Mouse (Mus musculus) C2C12 (cell line): ENCODE measurements around the gene Drap1. TPM values are rescaled to one million over a fixed set of nuclear protein-coding genes. Genes with fewer than 3 reads are reported as not detected.

ENCODE experiments used
- H3K27me3 ChIP-seq: one replicate; pipeline ENCODE4 v1.6.1; 2011; ENCODE audit not compliant: control insufficient read depth, insufficient read depth, insufficient read length
- H3K36me3 ChIP-seq: one replicate; pipeline ENCODE4 v1.6.1; 2011; ENCODE audit not compliant: control insufficient read depth, insufficient read depth
- H3K4me3 ChIP-seq: one replicate; pipeline ENCODE4 v1.5.1; 2011; ENCODE audit warnings: mild to moderate bottlenecking, control low read depth; ENCODE audit not compliant: poor library complexity, insufficient read depth, severe bottlenecking
- H3K79me2 ChIP-seq: one replicate; pipeline ENCODE4 v1.6.1; 2011; ENCODE audit not compliant: control insufficient read depth, insufficient read depth
- H3K79me3 ChIP-seq: one replicate; pipeline ENCODE4 v1.6.1; 2011; ENCODE audit warnings: low read depth, control low read depth
- H3ac ChIP-seq: one replicate; pipeline ENCODE3; 2011; ENCODE audit warnings: low read depth; ENCODE audit not compliant: control insufficient read depth, insufficient read length
- CEBPB ChIP-seq: IDR thresholded peaks from one replicate; pipeline ENCODE4 v1.6.1; 2011; ENCODE audit warnings: low read depth, mild to moderate bottlenecking, control low read depth, moderate library complexity
- CTCF ChIP-seq: IDR thresholded peaks from one replicate; pipeline ENCODE4 v1.5.1; 2011; ENCODE audit not compliant: control insufficient read depth, insufficient read depth, insufficient read length
- FOSL1 ChIP-seq: IDR thresholded peaks from one replicate; pipeline ENCODE4 v1.8.0; 2011; ENCODE audit warnings: mild to moderate bottlenecking, low read length; ENCODE audit not compliant: poor library complexity, insufficient read depth, severe bottlenecking
- MAX ChIP-seq: IDR thresholded peaks from one replicate; pipeline ENCODE4 v1.6.1; 2011; ENCODE audit warnings: mild to moderate bottlenecking, control low read depth
- MYOD1 ChIP-seq: IDR thresholded peaks from one replicate; pipeline ENCODE4 v1.6.1; 2011; ENCODE audit warnings: low read depth; ENCODE audit not compliant: control insufficient read depth, insufficient read length
- MYOG ChIP-seq: IDR thresholded peaks from one replicate; pipeline ENCODE4 v1.6.1; 2011; ENCODE audit not compliant: control insufficient read depth, insufficient read length; ENCODE audit errors: extremely low read depth
- USF1 ChIP-seq: IDR thresholded peaks from one replicate; pipeline ENCODE4 v1.6.1; 2011; ENCODE audit warnings: low read depth, mild to moderate bottlenecking, control low read depth, moderate library complexity
- polyA plus RNA-seq: library from polyadenylated mRNA; unstranded; fragments of >200 nt; fragmentation: generic; extraction: Trizol; gene quantifications from one replicate; pipeline ENCODE4 v1.2.1, GENCODE M21; 2012; ENCODE audit warnings: missing spikeins

Drap1 gene
- polyA plus RNA-seq, 1 experiment, result 428 TPM

DNA sequence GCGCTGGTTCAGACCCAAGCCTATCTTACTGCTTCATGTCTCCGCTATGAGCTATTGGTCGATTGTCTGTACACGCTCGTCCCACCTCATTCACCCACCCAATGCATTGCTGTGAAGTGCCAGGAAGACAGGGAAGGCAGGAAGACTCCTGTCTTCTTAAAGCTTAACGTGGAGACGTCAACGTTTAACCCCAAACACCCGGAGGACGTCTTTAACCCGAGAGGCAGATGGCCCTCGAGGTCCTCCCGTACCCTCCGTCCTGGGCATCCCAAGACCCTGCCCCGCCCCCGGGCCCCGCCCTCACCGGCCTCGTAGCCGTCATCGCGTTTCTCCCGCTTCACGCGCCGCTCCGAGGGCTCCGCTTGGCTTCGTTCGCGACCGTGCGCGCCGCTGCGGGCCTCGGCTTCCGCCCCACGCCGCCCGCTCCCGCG lies 36.8 kb downstream of the Drap1 start:
- peaks cover 30% of the 10 kb centered on the region for H3K36me3 ChIP-seq
- TF ChIP-seq MAX, result no peak
- TF ChIP-seq FOSL1, result no peak
- TF ChIP-seq MYOD1, result no peak
- TF ChIP-seq CEBPB, result no peak
- no peak for TF ChIP-seq CTCF
- TF ChIP-seq USF1, result no peak
- TF ChIP-seq MYOG, result no peak

DNA sequence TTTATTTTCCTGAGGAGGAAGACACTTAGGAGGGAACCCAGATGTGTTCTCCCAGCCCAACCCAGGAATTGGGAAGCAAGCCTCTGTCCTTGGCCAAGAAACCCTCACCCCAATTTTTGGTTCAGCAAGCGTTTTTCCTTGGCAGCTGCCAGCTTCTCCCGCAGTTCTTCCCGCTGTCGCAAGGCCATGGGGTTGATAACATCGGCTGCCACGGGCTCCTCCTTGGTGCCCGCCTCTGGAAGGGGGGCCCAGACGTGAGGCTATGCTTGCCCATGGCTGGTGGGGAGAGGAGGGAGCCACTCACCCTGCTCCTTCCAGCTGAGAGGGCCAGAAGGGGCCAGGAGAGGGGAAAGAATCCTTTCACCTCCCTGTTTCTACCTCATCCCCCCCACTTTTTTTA lies 40.1 kb downstream of the Drap1 start:
- H3K79me3 ChIP-seq, result peaks cover 37% of the 10 kb centered on the region
- H3K27me3 ChIP-seq, result no peaks in the 10 kb centered on the region
- no peak overlapping the region for H3ac ChIP-seq
- H3K4me3 ChIP-seq, result no peak overlapping the region
- no peak for TF ChIP-seq CEBPB
- TF ChIP-seq MYOG, result no peak
- TF ChIP-seq MAX, result no peak
- TF ChIP-seq USF1, result no peak
- no peak for TF ChIP-seq FOSL1
- no peak for TF ChIP-seq CTCF
- no peak for TF ChIP-seq MYOD1
- H3K36me3 ChIP-seq, result peaks cover 63% of the 10 kb centered on the region
- peaks cover 58% of the 10 kb centered on the region for H3K79me2 ChIP-seq

More for the DNA sequence above, 36.8 kb downstream of the Drap1 start:
- Histone ChIP-seq H3K4me3 (peak overlapping the region; percentile 91), H3K79me2 (peaks cover 63% of the 10 kb centered on the region), H3K27me3 (no peaks in the 10 kb centered on the region), H3K79me3 (peaks cover 37% of the 10 kb centered on the region), H3ac (peak overlapping the region; percentile 98)

- Histone ChIP-seq H3K79me2 (peaks cover 44% of the 10 kb centered on the region), H3K4me3 (no peak overlapping the region), H3ac (no peak overlapping the region), H3K27me3 (no peaks in the 10 kb centered on the region), H3K36me3 (peaks cover 76% of the 10 kb centered on the region), H3K79me3 (peaks cover 29% of the 10 kb centered on the region)
- TF ChIP-seq CEBPB (no peak), MYOD1 (no peak), CTCF (no peak), USF1 (no peak), FOSL1 (no peak), MAX (no peak), MYOG (no peak)
Measured at GRCm38 (mm10) chr19:5383326-5383725, 41.5 kb downstream of the Drap1 start.

DNA sequence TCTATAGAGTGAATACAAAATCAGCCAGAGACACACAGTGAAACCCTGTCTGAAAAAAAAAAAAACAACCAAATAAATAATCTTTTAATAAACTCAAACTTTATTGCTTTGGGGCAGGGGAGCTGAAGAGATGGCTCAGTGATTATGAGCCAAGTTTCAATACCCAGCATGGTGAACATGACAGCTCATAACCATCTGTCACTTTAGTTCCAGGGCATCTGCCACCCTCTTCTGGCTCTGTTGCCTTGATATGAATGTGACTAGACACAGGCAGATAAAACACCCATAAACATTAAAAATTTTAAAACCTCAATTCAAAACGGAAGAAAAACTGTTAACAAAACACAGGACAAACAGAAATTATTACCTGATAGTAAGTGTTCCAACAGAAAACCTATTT lies 47.3 kb downstream of the Drap1 start:
- no peaks in the 10 kb centered on the region for H3K27me3 ChIP-seq
- no peak for TF ChIP-seq MYOD1
- no peak for TF ChIP-seq CTCF
- no peak for TF ChIP-seq FOSL1
- no peak for TF ChIP-seq MYOG
- TF ChIP-seq CEBPB, result no peak
- no peak for TF ChIP-seq USF1
- no peak for TF ChIP-seq MAX
- H3K79me2 ChIP-seq, result no peaks in the 10 kb centered on the region
- peaks cover 68% of the 10 kb centered on the region for H3K36me3 ChIP-seq
- no peak overlapping the region for H3ac ChIP-seq
- no peaks in the 10 kb centered on the region for H3K79me3 ChIP-seq
- no peak overlapping the region for H3K4me3 ChIP-seq

GRCm38 (mm10) chr19:5374748-5375147 lies 50.0 kb downstream of the Drap1 start:
- Histone ChIP-seq H3K36me3 (peaks cover 67% of the 10 kb centered on the region), H3K27me3 (no peaks in the 10 kb centered on the region), H3K79me3 (peaks cover 5% of the 10 kb centered on the region), H3ac (no peak overlapping the region), H3K79me2 (peaks cover 13% of the 10 kb centered on the region), H3K4me3 (no peak overlapping the region)
- TF ChIP-seq CEBPB (no peak), MAX (no peak)

DNA sequence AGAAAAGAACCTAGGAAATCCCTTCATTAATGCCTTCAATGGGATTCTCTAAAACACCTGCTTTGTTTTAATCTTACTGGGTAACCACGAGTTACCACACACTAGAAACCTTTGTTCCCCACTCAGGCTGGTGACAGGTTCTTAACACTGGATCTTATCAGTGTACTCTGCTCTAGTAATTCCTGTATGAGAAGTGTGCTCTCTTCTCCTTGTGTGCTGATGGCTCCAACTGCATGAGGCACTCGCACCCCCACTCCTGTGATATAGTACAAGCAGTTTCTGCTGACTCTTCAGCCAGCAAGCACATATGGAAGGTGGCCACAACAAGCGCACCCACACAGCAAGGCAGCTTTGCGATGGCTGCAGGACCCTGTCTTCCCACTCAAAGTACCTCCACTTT lies 50.6 kb downstream of the Drap1 start:
- TF ChIP-seq USF1, result no peak
- TF ChIP-seq MYOG, result no peak
- no peak for TF ChIP-seq MYOD1
- TF ChIP-seq MAX, result no peak
- TF ChIP-seq CTCF, result no peak
- TF ChIP-seq FOSL1, result no peak
- peaks cover 67% of the 10 kb centered on the region for H3K36me3 ChIP-seq
- peaks cover 19% of the 10 kb centered on the region for H3K79me2 ChIP-seq

More for the DNA sequence above, 50.6 kb downstream of the Drap1 start:
- Histone ChIP-seq H3ac (no peak overlapping the region), H3K79me3 (peaks cover 11% of the 10 kb centered on the region), H3K27me3 (no peaks in the 10 kb centered on the region), H3K4me3 (no peak overlapping the region)

Other genes starting within 250 kb of the Drap1 start
- 10.1 TPM for gene Pacs1, start 151.9 kb downstream of the Drap1 start, polyA plus RNA-seq
- gene Sf3b2, start 129.5 kb downstream of the Drap1 start, polyA plus RNA-seq, result 149 TPM
- gene Gal3st3, start 126.6 kb downstream of the Drap1 start, polyA plus RNA-seq, result not detected
- not detected for gene Catsper1, start 89.2 kb downstream of the Drap1 start, polyA plus RNA-seq
- 85.8 TPM for gene Cst6, start 75.4 kb downstream of the Drap1 start, polyA plus RNA-seq
- 48.5 TPM for gene Eif1ad, start 58.2 kb downstream of the Drap1 start, polyA plus RNA-seq
- 506 TPM for gene Banf1, start 57.8 kb downstream of the Drap1 start, polyA plus RNA-seq
- 68.5 TPM for gene Sart1, start 36.3 kb downstream of the Drap1 start, polyA plus RNA-seq
- gene Tsga10ip, start 22.5 kb downstream of the Drap1 start, polyA plus RNA-seq, result 0.02 TPM
- gene AI837181, start 165 bp upstream of the Drap1 start, polyA plus RNA-seq, result 90.3 TPM
- 146 TPM for gene Fosl1, start 22.6 kb upstream of the Drap1 start, polyA plus RNA-seq
- 30.5 TPM for gene Ccdc85b, start 32.9 kb upstream of the Drap1 start, polyA plus RNA-seq
- 83.7 TPM for gene Fibp, start 35.6 kb upstream of the Drap1 start, polyA plus RNA-seq
- 4.8 TPM for gene Ctsw, start 43.5 kb upstream of the Drap1 start, polyA plus RNA-seq
- 177 TPM for gene Efemp2, start 49.0 kb upstream of the Drap1 start, polyA plus RNA-seq
- 50.3 TPM for gene Mus81, start 63.4 kb upstream of the Drap1 start, polyA plus RNA-seq
- gene Cfl1, start 65.5 kb upstream of the Drap1 start, polyA plus RNA-seq, result 2,315 TPM
- 0.15 TPM for gene 1700020D05Rik, start 78.8 kb upstream of the Drap1 start, polyA plus RNA-seq
- gene Snx32, start 85.6 kb upstream of the Drap1 start, polyA plus RNA-seq, result 1.1 TPM
- gene Ovol1, start 135.7 kb upstream of the Drap1 start, polyA plus RNA-seq, result not detected
- gene Ap5b1, start 143.0 kb upstream of the Drap1 start, polyA plus RNA-seq, result 3.9 TPM
- gene Rnaseh2c, start 176.9 kb upstream of the Drap1 start, polyA plus RNA-seq, result 77.8 TPM
- gene Kat5, start 185.3 kb upstream of the Drap1 start, polyA plus RNA-seq, result 48.4 TPM
- gene Rela, start 212.5 kb upstream of the Drap1 start, polyA plus RNA-seq, result 56.5 TPM
- gene Sipa1, start 238.7 kb upstream of the Drap1 start, polyA plus RNA-seq, result 22.9 TPM